Mouse (Mus musculus) urinary bladder, adult 2 months (tissue): ENCODE results near the gene Mrtfa. TPM values are rescaled to one million over a fixed set of nuclear protein-coding genes. Genes with fewer than 3 reads are reported as not detected.
"Not testable (repeated sequence)": the region's sequence is repeated elsewhere in the genome, so short reads cannot be mapped to it uniquely, and the experiment has no call there.

Experiments
- DNase-seq: peaks from one replicate; pipeline ENCODE4 v3.0.0; 2022; ENCODE audit warnings: low spot score
- polyA plus RNA-seq: library from polyadenylated mRNA; depleted of rRNA; stranded (reverse); fragments of >200 nt; gene quantifications from 2 replicates; pipeline ENCODE4 v1.2.3, GENCODE M21; 2012; rRNA removed

Mrtfa gene
- polyA plus RNA-seq: 9.3 and 16.9 TPM in 2 replicates

- peak; percentile 98 for DNase-seq
Observed at GRCm38 (mm10) chr15:81190630-81191178, at the start of gene Mrtfa. Gene Mrtfa (minus strand): TSS chr15:81190757.

- DNase-seq: no peak
Observed at GRCm38 (mm10) chr15:81239794-81240343, 49.3 kb upstream of the Mrtfa start.

GRCm38 (mm10) chr15:81239261-81239660, 48.7 kb upstream of the Mrtfa start:
- DNase-seq: no peak

GRCm38 (mm10) chr15:81237471-81237870, 46.9 kb upstream of the Mrtfa start:
- no peak for DNase-seq

GRCm38 (mm10) chr15:81236062-81236461, 45.5 kb upstream of the Mrtfa start:
- DNase-seq: no peak

GRCm38 (mm10) chr15:81235086-81235920, 44.7 kb upstream of the Mrtfa start, which contains the start of gene Mchr1:
Gene Mchr1 (plus strand): TSS chr15:81235499.
- no peak for DNase-seq

GRCm38 (mm10) chr15:81231325-81231724, 40.8 kb upstream of the Mrtfa start:
- DNase-seq: no peak

- no peak for DNase-seq
Observed at GRCm38 (mm10) chr15:81229791-81230190, 39.2 kb upstream of the Mrtfa start.

GRCm38 (mm10) chr15:81228258-81228657, 37.7 kb upstream of the Mrtfa start:
- DNase-seq: no peak

- no peak for DNase-seq
Observed at GRCm38 (mm10) chr15:81227275-81227674, 36.7 kb upstream of the Mrtfa start.

- no peak for DNase-seq
Observed at GRCm38 (mm10) chr15:81226796-81227195, 36.2 kb upstream of the Mrtfa start.

GRCm38 (mm10) chr15:81225732-81226131, 35.2 kb upstream of the Mrtfa start:
- DNase-seq: no peak

GRCm38 (mm10) chr15:81225016-81225415, 34.5 kb upstream of the Mrtfa start:
- DNase-seq: no peak

- no peak for DNase-seq
Observed at GRCm38 (mm10) chr15:81221446-81221845, 30.9 kb upstream of the Mrtfa start.

GRCm38 (mm10) chr15:81220051-81220450, 29.5 kb upstream of the Mrtfa start:
- DNase-seq: not testable (repeated sequence)

GRCm38 (mm10) chr15:81219054-81219453, 28.5 kb upstream of the Mrtfa start:
- DNase-seq: no peak

- DNase-seq: no peak
Observed at GRCm38 (mm10) chr15:81216906-81217653, 26.5 kb upstream of the Mrtfa start.

- DNase-seq: no peak
Observed at GRCm38 (mm10) chr15:81212976-81213375, 22.4 kb upstream of the Mrtfa start.

GRCm38 (mm10) chr15:81210496-81210895, 19.9 kb upstream of the Mrtfa start:
- DNase-seq: no peak

GRCm38 (mm10) chr15:81202462-81202861, 11.9 kb upstream of the Mrtfa start:
- no peak for DNase-seq

- no peak for DNase-seq
Observed at GRCm38 (mm10) chr15:81199372-81199959, 8.9 kb upstream of the Mrtfa start.

- DNase-seq: no peak
Observed at GRCm38 (mm10) chr15:81198447-81198846, 7.9 kb upstream of the Mrtfa start.
